Mouse (Mus musculus) G1E (cell line): ENCODE measurements around the gene H2afx.

Experiments used
- CTCF ChIP-seq: IDR thresholded peaks from 2 replicates; pipeline ENCODE4 v1.5.1; 2012; ENCODE audit warnings: low read depth, low read length, inconsistent platforms, mixed read lengths
- GATA1 ChIP-seq: IDR thresholded peaks from 2 replicates; pipeline ENCODE4 v1.6.1; 2012; ENCODE audit warnings: borderline replicate concordance, low read length, inconsistent platforms, mixed read lengths
- GATA2 ChIP-seq: IDR thresholded peaks from 2 replicates; pipeline ENCODE4 v1.6.1; 2012; ENCODE audit warnings: low read depth, low read length, inconsistent platforms, borderline replicate concordance
- POLR2AphosphoS5 ChIP-seq: IDR thresholded peaks from 2 replicates; pipeline ENCODE4 v1.6.1; 2012; ENCODE audit warnings: low read depth, low read length, inconsistent platforms; ENCODE audit not compliant: insufficient replicate concordance
- TAL1 ChIP-seq: conservative IDR thresholded peaks from 2 replicates; pipeline ENCODE4 v1.6.1; 2012; ENCODE audit warnings: low read depth, low read length, inconsistent platforms, mixed read lengths

GRCm38 (mm10) chr9:44361190-44361917 is 26.9 kb downstream of the H2afx start, which contains the start of gene Vps11:
- no peak for TF ChIP-seq CTCF
- TF ChIP-seq POLR2AphosphoS5 = no peak
- TF ChIP-seq GATA2 = no peak
- no peak for TF ChIP-seq TAL1
- TF ChIP-seq GATA1 = no peak
